Mouse (Mus musculus) neural tube, embryonic 13.5 days (tissue): Measurements from ENCODE around the gene Hivep3. TPM values are rescaled to one million over a fixed set of nuclear protein-coding genes. Genes with fewer than 3 reads are reported as not detected.

Experiments used
- ATAC-seq: fragments of 200-750 bp; cut with Nextera tagmentation; 2 replicates; pipeline ENCODE4 v1.8.0; 2017; ENCODE audit warnings: low read depth, mild to moderate bottlenecking, moderate TSS enrichment, moderate library complexity
- H3K27ac ChIP-seq: fragments of 300-500 bp; sonication (generic); replicated peaks from 2 replicates; pipeline ENCODE4 v1.5.1; 2015; ENCODE audit warnings: moderate library complexity, mild to moderate bottlenecking, inconsistent platforms
- H3K27me3 ChIP-seq: fragments of 300-500 bp; sonication (generic); 2 replicates; pipeline ENCODE4 v1.6.1; 2015; ENCODE audit warnings: mild to moderate bottlenecking, inconsistent platforms
- H3K36me3 ChIP-seq: fragments of 300-500 bp; sonication (generic); 2 replicates; pipeline ENCODE4 v1.6.1; 2015; ENCODE audit warnings: mild to moderate bottlenecking, inconsistent platforms
- H3K4me1 ChIP-seq: fragments of 300-500 bp; sonication (generic); replicated peaks from 2 replicates; pipeline ENCODE4 v1.6.1; 2015; ENCODE audit warnings: inconsistent platforms
- H3K4me2 ChIP-seq: fragments of 300-500 bp; sonication (generic); 2 replicates; pipeline ENCODE4 v1.6.1; 2015; ENCODE audit warnings: inconsistent platforms, mild to moderate bottlenecking, moderate library complexity
- H3K4me3 ChIP-seq: fragments of 300-500 bp; sonication (generic); 2 replicates; pipeline ENCODE4 v1.5.1; 2015; ENCODE audit warnings: mild to moderate bottlenecking, inconsistent platforms
- H3K9ac ChIP-seq: fragments of 300-500 bp; sonication (generic); 2 replicates; pipeline ENCODE4 v1.6.1; 2015; ENCODE audit warnings: moderate library complexity, mild to moderate bottlenecking, inconsistent platforms
- H3K9me3 ChIP-seq: fragments of 300-500 bp; sonication (generic); 2 replicates; pipeline ENCODE4 v1.6.1; 2016; ENCODE audit warnings: inconsistent platforms
- WGBS: fragments of 180-500 bp; shearing (Covaris S2); methylation state at CpG from one replicate; pipeline ENCODE4 v1.1.7; 2015; 5-methylcytosine and 5-hydroxymethylcytosine counted together
- polyA plus RNA-seq: library from polyadenylated mRNA; unstranded; fragments of >200 nt; fragmentation: Nextera tagmentation; extraction: Ambion mirVana; gene quantifications from 2 replicates; pipeline ENCODE4 v1.2.1, GENCODE M21; 2015

The Hivep3 gene
- polyA plus RNA-seq, 1 experiment from 2014 or later = 20.6 TPM

DNA sequence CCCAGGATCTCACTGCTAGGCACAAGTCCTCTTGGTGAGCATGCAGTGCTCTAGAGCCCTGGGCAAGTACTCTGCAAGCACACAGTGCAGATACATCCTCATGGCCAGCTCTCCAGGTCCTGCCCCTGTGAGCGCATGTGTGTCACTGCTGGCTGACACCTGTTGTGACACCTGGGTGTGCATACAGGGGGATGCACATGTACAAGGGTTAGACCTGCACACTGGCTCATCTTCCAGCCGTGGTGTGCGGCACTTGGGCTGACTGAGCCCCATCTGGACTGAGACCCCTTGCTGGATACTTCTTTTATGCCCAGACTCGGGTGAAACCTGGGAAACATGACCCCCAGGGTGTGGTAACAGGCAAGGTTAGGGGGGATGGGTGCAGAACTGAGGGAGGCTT is 314.7 kb downstream of the Hivep3 start:
- H3K36me3 ChIP-seq = no peaks in the 10 kb centered on the region
- ATAC-seq = no peak
- 81% methylated on average over 4 of the region's 4 CpGs for WGBS
- H3K4me3 ChIP-seq = no peak overlapping the region
- H3K4me2 ChIP-seq = no peak overlapping the region
- no peaks in the 10 kb centered on the region for H3K27me3 ChIP-seq
- H3K9me3 ChIP-seq = no peaks in the 10 kb centered on the region
- peaks cover 7% of the 10 kb centered on the region; the same call in 1 of the 2 replicates for H3K4me1 ChIP-seq
- H3K27ac ChIP-seq = no peak overlapping the region
- H3K9ac ChIP-seq = no peak overlapping the region

DNA sequence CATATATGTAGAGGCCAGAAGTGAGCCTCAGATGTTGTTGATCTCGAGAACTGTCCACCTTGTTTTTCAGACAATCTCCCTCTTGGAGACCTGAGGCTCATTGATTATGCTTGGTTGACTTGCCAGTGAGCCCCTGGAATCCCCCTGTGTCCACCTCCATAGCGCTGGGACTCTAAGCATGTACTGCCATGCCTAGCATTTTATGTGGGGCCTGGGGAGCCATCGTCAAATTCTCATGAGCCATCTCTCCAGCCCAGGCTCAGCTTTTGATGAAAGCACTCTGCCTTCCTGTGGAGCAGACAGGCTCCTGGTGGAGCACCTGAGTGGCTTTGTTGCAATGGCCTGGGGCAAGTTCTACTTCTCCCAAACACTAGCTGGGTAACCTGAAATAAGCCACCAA is 316.3 kb downstream of the Hivep3 start:
- Histone ChIP-seq H3K36me3 (no peaks in the 10 kb centered on the region), H3K4me1 (peaks cover 6% of the 10 kb centered on the region; the same call in 1 of the 2 replicates), H3K4me2 (no peak overlapping the region), H3K9me3 (no peaks in the 10 kb centered on the region), H3K27ac (no peak overlapping the region), H3K9ac (no peak overlapping the region), H3K4me3 (no peak overlapping the region), H3K27me3 (no peaks in the 10 kb centered on the region)
- no peak for ATAC-seq
- 79% methylated on average over 3 of the region's 3 CpGs for WGBS

DNA sequence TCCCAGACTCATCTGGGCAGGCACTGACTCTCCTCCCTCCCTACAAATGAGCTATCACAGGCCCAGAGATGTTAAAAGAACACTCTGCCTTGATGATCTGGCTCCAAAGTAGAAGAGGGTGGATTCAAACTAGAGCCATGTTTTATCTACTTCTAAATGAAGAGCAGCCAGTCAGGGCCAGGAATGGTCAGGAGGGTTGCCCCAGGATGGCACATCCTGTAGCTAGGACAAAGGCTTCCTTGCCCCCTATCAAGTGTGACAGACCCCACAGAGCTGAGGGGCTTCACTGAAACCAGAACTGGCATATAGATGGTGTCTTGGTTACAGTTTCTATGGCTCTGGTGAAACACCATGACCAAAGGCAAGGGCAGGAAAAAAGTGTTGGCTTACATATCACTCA is 318.9 kb downstream of the Hivep3 start:
- Histone ChIP-seq H3K9ac (no peak overlapping the region), H3K36me3 (no peaks in the 10 kb centered on the region), H3K4me3 (no peak overlapping the region), H3K27me3 (no peaks in the 10 kb centered on the region), H3K9me3 (no peaks in the 10 kb centered on the region), H3K4me1 (no peaks in the 10 kb centered on the region), H3K27ac (no peak overlapping the region), H3K4me2 (no peak overlapping the region)
- ATAC-seq = no peak

DNA sequence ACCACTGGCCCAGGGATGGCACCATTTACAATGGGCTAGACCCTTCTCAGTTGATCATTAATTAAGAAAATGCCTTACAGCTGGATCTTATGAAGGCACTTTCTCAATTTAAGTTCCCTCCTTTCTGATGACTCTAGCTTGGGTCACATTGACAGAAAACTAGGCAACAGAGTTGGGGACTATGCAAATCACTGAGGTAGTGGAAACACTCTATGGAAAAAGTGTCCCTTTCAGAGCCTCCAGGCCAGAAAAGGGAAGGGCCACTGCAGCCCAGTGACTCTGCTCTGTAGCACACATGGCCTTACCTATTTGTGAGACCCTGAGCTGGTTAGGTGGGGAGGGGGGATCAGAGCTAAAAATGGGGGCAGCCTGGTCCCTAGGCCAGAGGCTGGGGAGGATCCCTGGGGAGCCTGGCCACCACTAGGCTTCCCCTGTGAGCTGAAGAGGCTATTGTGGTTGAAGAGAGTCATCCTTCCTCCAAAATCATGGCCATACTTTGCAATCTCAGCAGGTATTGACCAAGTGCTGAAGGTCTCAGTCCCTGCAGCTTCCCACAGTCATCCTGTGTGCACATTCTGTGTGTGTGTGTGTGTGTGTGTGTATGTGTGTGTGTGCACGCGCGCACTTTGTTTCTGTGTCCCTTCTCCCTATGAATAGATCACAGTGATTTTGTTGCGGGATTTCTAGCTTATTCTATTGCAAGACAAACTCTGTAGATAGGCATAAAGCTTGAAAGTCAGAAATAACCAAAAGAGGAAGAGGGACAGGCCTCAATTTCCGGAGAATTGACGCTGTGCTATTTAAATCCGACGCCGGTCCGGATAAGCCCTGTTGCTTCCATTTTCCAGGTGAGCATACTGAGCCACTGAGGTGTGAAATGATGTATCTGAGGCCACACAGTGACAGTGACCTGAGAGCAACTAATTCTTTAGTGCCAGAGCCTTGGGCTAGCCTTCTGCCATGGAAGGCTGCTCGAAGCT is 319.7 kb downstream of the Hivep3 start:
- Histone ChIP-seq H3K4me2 (no peak overlapping the region), H3K27me3 (no peaks in the 10 kb centered on the region), H3K4me3 (no peak overlapping the region), H3K9me3 (no peaks in the 10 kb centered on the region), H3K27ac (no peak overlapping the region), H3K36me3 (no peaks in the 10 kb centered on the region), H3K4me1 (no peaks in the 10 kb centered on the region), H3K9ac (no peak overlapping the region)
- ATAC-seq = no peak
- 89% methylated on average over 11 of the region's 11 CpGs for WGBS

DNA sequence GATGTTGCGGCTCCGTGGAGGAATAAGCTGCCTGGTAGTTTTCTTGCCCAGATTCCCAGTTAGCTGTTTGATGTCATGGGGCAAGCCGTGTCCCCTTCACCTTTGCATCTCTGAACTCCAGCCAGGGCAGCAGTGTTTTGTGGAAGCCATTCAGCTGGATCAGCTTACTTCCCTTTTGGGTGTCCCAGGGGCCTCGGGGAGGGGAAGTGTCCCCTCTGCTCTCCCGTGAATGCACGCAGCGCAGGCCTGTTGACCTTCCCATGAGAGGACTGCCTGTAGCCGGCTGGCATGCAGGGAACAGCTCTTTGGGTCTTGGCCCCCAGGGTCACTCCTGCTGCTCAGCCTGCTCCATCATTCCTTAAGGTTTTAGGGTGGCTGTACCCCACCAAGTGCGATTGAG is 320.6 kb downstream of the Hivep3 start:
- Histone ChIP-seq H3K9ac (no peak overlapping the region), H3K4me2 (no peak overlapping the region), H3K27me3 (no peaks in the 10 kb centered on the region), H3K36me3 (no peaks in the 10 kb centered on the region), H3K4me3 (no peak overlapping the region), H3K4me1 (no peaks in the 10 kb centered on the region), H3K27ac (no peak overlapping the region), H3K9me3 (no peaks in the 10 kb centered on the region)
- ATAC-seq = no peak
- WGBS = 78% methylated on average over 9 of the region's 9 CpGs

DNA sequence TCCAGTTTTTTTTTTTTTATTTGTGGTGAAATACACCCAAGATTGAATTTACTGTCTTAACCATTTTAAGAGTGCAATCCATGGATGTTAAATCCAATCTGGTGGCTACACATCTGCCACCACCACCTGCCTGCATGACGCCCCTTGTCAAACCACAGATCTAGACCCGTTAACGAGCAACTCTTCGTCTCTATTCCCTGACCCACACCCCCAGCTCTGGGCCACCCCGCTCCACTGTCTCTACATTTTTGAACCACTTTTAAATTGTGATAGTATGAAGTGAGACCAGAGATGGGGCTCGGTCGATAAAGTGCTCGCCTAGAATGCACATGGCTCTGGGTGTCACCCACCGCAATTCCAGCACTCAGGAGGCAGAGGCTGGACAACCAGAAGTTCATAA is 322.9 kb downstream of the Hivep3 start:
- H3K9me3 ChIP-seq = no peaks in the 10 kb centered on the region
- no peaks in the 10 kb centered on the region for H3K4me1 ChIP-seq
- whole genome bisulfite sequencing = 91% methylated on average over 9 of the region's 9 CpGs
- H3K4me2 ChIP-seq = no peak overlapping the region
- no peak overlapping the region for H3K4me3 ChIP-seq
- no peaks in the 10 kb centered on the region for H3K27me3 ChIP-seq
- no peak overlapping the region for H3K27ac ChIP-seq
- no peaks in the 10 kb centered on the region for H3K36me3 ChIP-seq
- H3K9ac ChIP-seq = no peak overlapping the region
- ATAC-seq = no peak

DNA sequence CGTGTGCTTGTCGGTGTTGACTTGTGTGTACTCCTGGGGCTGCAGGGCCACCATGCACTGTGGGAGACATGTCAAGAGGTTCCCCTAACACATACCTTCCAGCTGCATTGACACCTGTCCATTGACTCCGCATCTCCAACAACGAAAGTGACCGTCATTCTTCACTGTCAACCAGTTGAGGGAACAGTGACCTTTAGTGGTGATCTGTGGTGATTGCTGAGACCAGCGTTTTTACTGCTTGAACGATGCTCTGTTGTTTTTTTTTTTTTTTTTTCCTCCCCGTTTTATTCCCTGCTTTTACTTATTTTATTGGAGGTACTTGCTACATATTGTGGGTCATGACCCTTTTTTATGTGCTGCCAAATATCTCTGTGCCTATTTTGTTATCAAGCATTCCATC is 323.9 kb downstream of the Hivep3 start:
- no peaks in the 10 kb centered on the region for H3K27me3 ChIP-seq
- H3K4me3 ChIP-seq = no peak overlapping the region
- no peaks in the 10 kb centered on the region for H3K36me3 ChIP-seq
- H3K4me2 ChIP-seq = no peak overlapping the region
- no peaks in the 10 kb centered on the region for H3K9me3 ChIP-seq
- ATAC-seq = no peak
- WGBS = 62% methylated on average over 8 of the region's 8 CpGs
- H3K9ac ChIP-seq = no peak overlapping the region
- no peaks in the 10 kb centered on the region for H3K4me1 ChIP-seq
- H3K27ac ChIP-seq = no peak overlapping the region

DNA sequence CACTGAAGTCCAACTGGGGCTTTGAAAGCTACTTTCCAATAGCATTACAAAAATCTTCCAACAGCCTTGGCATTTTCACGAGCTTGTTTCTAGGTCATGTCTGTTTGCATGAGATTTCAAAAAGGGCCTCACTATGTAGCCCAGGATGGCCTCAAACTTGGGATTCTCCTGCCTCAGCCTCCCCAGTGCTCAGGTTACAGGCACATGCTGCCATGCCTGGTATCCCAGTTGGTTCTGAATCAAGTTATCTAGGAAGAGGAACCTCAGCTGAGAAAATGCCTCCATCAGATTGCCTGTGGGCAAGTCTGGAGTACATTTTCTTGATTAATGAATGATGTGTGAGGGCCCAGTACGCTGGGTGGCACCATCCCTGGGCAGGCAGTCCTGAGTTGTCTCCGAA is 324.6 kb downstream of the Hivep3 start:
- Histone ChIP-seq H3K9ac (no peak overlapping the region), H3K4me2 (no peak overlapping the region), H3K4me1 (no peaks in the 10 kb centered on the region), H3K9me3 (no peaks in the 10 kb centered on the region), H3K27ac (no peak overlapping the region), H3K4me3 (no peak overlapping the region), H3K27me3 (no peaks in the 10 kb centered on the region), H3K36me3 (no peaks in the 10 kb centered on the region)
- ATAC-seq = no peak
- WGBS = 83% methylated on average over 3 of the region's 3 CpGs

DNA sequence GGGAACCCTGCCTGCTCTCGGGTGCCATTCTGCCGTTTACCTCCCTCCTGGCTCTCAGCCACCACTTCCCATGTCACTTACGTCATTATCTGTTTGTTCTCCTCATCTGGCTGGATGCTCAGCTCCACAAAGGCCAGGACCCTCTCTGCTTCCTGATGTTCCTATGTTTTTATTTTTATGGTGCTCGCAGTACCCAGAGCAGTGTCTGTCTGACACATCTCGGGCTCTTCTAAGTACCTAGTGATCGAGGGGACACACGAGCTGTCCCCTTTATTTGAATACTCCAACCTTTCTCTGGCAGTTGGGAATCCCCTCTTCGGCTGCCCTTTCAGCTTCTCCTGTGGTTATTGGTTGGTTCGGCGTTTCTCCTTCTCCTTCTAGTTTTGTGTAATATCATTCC is 325.2 kb downstream of the Hivep3 start:
- H3K9me3 ChIP-seq = no peaks in the 10 kb centered on the region
- H3K36me3 ChIP-seq = no peaks in the 10 kb centered on the region
- no peak overlapping the region for H3K4me2 ChIP-seq
- H3K4me1 ChIP-seq = no peaks in the 10 kb centered on the region
- H3K27ac ChIP-seq = no peak overlapping the region
- no peak overlapping the region for H3K9ac ChIP-seq
- WGBS = 79% methylated on average over 10 of the region's 10 CpGs
- ATAC-seq = no peak
- H3K4me3 ChIP-seq = no peak overlapping the region
- H3K27me3 ChIP-seq = no peaks in the 10 kb centered on the region

DNA sequence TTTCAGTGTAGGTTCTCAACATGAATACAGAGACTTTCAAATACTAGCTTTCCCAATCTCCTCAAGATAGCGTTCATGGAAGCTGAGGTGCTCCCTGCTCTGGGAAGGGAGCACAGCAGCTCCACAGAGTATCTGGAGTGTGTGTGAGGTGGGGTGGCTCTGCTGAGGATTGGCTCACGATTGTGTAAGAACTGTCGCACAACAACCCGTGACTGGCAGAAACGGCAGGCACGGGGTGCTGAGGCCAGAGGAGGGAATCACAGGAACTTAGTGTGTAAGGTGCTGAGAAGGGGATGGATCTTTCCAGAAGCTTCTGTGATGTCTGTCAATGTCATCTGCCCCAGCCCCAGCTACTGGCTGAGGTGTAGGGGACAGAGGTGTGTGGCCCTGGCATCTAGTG is 328.1 kb downstream of the Hivep3 start:
- peaks cover 3% of the 10 kb centered on the region; the same call in 1 of the 2 replicates for H3K4me1 ChIP-seq
- H3K4me2 ChIP-seq = no peak overlapping the region
- no peak for ATAC-seq
- H3K9me3 ChIP-seq = no peaks in the 10 kb centered on the region
- H3K9ac ChIP-seq = no peak overlapping the region
- H3K27ac ChIP-seq = no peak overlapping the region
- H3K4me3 ChIP-seq = no peak overlapping the region
- no peaks in the 10 kb centered on the region for H3K27me3 ChIP-seq
- 93% methylated on average over 6 of the region's 6 CpGs for WGBS
- no peaks in the 10 kb centered on the region for H3K36me3 ChIP-seq

DNA sequence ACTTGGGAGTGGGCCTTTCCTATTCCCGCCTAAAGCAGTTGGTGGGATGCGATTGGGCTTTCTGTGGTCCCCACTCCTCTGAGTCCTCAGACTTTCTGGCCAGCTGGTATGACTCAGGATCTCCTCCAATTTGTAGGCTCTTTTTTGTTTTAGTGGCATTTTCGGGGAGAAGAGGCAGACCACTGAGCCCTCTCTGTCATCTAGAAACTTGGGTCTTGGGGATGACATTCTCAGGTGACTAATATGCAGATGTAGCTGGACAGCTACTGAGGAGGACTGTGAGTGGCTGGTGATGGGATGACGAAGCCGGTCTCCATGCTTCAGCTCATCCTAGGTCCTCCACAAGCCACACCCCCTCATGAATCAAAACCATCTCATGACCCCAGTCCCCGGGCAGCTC is 328.6 kb downstream of the Hivep3 start:
- Histone ChIP-seq H3K27me3 (no peaks in the 10 kb centered on the region), H3K4me3 (no peak overlapping the region), H3K9me3 (no peaks in the 10 kb centered on the region), H3K9ac (no peak overlapping the region), H3K27ac (no peak overlapping the region), H3K36me3 (no peaks in the 10 kb centered on the region), H3K4me2 (no peak overlapping the region), H3K4me1 (peaks cover 8% of the 10 kb centered on the region)
- ATAC-seq = no peak
- WGBS = 76% methylated on average over 6 of the region's 6 CpGs

DNA sequence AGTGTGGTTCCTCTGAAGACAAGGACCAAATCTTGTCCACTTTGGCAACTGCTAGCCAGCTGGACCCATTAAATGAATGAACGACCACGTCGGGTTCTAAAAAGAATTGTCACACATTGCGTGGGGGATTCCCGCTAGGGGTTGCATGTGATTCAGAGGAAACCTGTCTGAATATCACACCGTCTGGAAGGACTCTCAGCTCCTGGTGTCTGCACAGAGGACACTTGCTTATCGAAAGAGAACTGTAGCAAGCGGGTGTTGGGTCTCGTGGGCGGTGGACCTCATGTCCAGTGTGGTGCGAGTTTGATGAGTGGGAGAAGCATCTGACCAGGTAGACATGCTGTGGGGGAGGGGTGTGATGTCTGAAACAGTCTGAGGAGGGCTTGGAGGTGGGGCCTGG is 329.2 kb downstream of the Hivep3 start:
- H3K27me3 ChIP-seq = no peaks in the 10 kb centered on the region
- H3K4me2 ChIP-seq = no peak overlapping the region
- no peak overlapping the region for H3K4me3 ChIP-seq
- no peaks in the 10 kb centered on the region for H3K9me3 ChIP-seq
- H3K4me1 ChIP-seq = peaks cover 12% of the 10 kb centered on the region
- H3K36me3 ChIP-seq = no peaks in the 10 kb centered on the region
- ATAC-seq = no peak
- WGBS = 90% methylated on average over 11 of the region's 11 CpGs
- H3K27ac ChIP-seq = no peak overlapping the region
- H3K9ac ChIP-seq = no peak overlapping the region
